Mouse (Mus musculus): ENCODE results near the gene Tceal8.

DNA sequence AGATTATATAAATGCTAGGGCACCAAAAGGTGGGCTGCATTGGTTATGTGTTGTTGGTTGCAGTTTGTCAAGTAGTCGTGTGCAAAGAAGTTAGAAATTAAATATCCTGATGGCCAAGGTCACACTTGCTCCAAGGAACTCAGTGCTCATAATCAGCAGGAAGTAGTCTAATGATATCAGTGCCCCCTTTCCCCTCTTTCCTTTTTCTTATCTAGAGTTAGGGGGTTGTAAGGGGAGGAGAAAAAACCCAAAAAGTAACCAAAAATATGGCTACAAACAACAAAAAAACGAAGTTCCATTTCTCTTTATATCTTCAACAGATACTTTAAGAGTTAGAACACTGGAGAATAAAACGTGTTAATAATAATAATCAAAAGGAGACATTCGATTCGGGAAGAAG lies 30.8 kb downstream of the Tceal8 start:
- TF ChIP-seq POLR2A (IDR thresholded peaks at IDR 0.05; ENCODE audit: low read depth, low read length) = no peak
- no peak for TF ChIP-seq CTCF (IDR thresholded peaks at IDR 0.05; ENCODE audit: borderline replicate concordance, insufficient read depth, low read length)

Data from embryonic fibroblast, embryonic 13.5 days (primary cell).